Comparison of ENCODE assay signal across 13 mouse cellular contexts in the genomic region with DNA sequence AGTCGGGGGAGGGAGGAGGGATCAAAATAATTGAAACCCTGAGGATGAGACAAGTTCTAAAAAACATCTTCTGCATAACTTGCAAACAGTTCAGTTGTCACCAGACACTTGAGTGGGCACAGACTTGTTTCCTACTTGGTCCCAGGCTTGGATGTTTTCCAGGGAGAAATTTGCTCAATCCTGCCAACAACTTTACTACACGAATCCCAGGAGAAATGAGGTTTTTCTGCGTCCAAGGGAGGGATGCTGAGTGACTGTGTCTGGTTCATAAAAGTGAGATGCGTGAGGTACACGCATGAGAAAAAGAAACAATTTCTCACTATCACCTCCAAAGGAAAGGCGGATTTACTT. TPM values are rescaled to one million over a fixed set of nuclear protein-coding genes. Genes with fewer than 3 reads are reported as not detected.
DNase-seq lines count a peak whose midpoint lies in the region; ATAC-seq and TF ChIP-seq lines count a peak whose summit lies in the region.
"Had no signal": no experiment of that assay in that cellular context is flagged by ENCODE, and none has a peak within 500 bp of the region (broad histone marks: within the 10 kb centered on the region; RNA-seq: fewer than 3 reads in every experiment).

No protein-coding gene starts in this region.

- H3K36me3 ChIP-seq in heart, embryonic 10.5 days = no peaks in the 10 kb centered on the region; the same call in 1 of the 2 replicates
- no peaks in the 10 kb centered on the region for H3K36me3 ChIP-seq in ES-Bruce4 (ENCODE audit: control insufficient read depth, insufficient read depth, low read length, poor library complexity, severe bottlenecking)
- H3K36me3 ChIP-seq in heart, postnatal 0 days (replicated peaks; ENCODE audit: control insufficient read depth, insufficient read depth, low read length) = no peaks in the 10 kb centered on the region
- H3K36me3 ChIP-seq: liver, embryonic 13.5 days had no signal

- H3K9me3 ChIP-seq in heart, embryonic 10.5 days = no peaks in the 10 kb centered on the region
- no peaks in the 10 kb centered on the region for H3K9me3 ChIP-seq in ES-Bruce4 (replicated peaks; ENCODE audit: control insufficient read depth, insufficient read depth, low read length, poor library complexity, severe bottlenecking)
- H3K9me3 ChIP-seq in heart, postnatal 0 days (replicated peaks; ENCODE audit: control insufficient read depth, low read length) = no peaks in the 10 kb centered on the region
- H3K9me3 ChIP-seq: liver, embryonic 13.5 days had no signal

- no peak overlapping the region for H3K4me2 ChIP-seq in heart, postnatal 0 days (ENCODE audit: low read depth, low read length)
- H3K4me2 ChIP-seq: liver, embryonic 13.5 days had no signal

- ATAC-seq in heart, postnatal 0 days (ENCODE audit: insufficient read depth, low read depth) = no peak
- ATAC-seq: forebrain, postnatal 0 days had no signal

- DNase-seq in heart, embryonic 10.5 days (ENCODE audit: low spot score) = no peak
- DNase-seq in heart, postnatal 14 days = no peak
- peak; percentile 45 to 69 for DNase-seq in left cerebral cortex, postnatal 25 days (ENCODE audit: low spot score in 2 of 2)
- DNase-seq in left cerebral cortex, postnatal 36 days (ENCODE audit: low spot score in 2 of 2) = no peak
- DNase-seq in heart, postnatal 0 days (ENCODE audit: low spot score) = no peak
- no peak for DNase-seq in urinary bladder, adult 18-20 months (ENCODE audit: low spot score in 2 of 2)
- DNase-seq: adrenal gland, postnatal 36 days; cerebellum, adult 2 months; forebrain, postnatal 0 days; kidney, postnatal 14 days; layer of hippocampus, postnatal 36 days; liver, embryonic 13.5 days had no signal

- intact Hi-C loops in heart, postnatal 14 days (cut with DNase I) = no loop called here
- intact Hi-C loops in left cerebral cortex, postnatal 25 days (cut with DNase I) = no loop called here
- intact Hi-C loops in left cerebral cortex, postnatal 36 days (cut with DNase I) = no loop called here

- TF ChIP-seq CTCF in ES-Bruce4 (IDR thresholded peaks at IDR 0.05; ENCODE audit: low read depth, low read length) = no peak
- no peak for TF ChIP-seq CTCF in heart, postnatal 0 days (IDR thresholded peaks at IDR 0.05; ENCODE audit: low read depth)

- peak overlapping the region; percentile 63; the same call in 1 of the 2 replicates for H3K27ac ChIP-seq in heart, embryonic 10.5 days
- peak overlapping the region; percentile 32 for H3K27ac ChIP-seq in ES-Bruce4 (ENCODE audit: insufficient read depth, low read length)
- peak overlapping the region; percentile 83; the same call in 1 of the 2 replicates for H3K27ac ChIP-seq in heart, postnatal 0 days (ENCODE audit: low read depth)
- H3K27ac ChIP-seq: liver, embryonic 13.5 days had no signal

- TF ChIP-seq EP300 in ES-Bruce4 (IDR thresholded peaks at IDR 0.05; ENCODE audit: insufficient read depth, low read depth, low read length) = no peak
- no peak for TF ChIP-seq EP300 in heart, postnatal 0 days (IDR thresholded peaks at IDR 0.05; ENCODE audit: low read depth)

- H3K9ac ChIP-seq in ES-Bruce4 (ENCODE audit: low read depth, poor library complexity, severe bottlenecking) = no peak overlapping the region
- no peak overlapping the region for H3K9ac ChIP-seq in heart, postnatal 0 days (replicated peaks; ENCODE audit: low read depth, low read length)
- H3K9ac ChIP-seq: forebrain, postnatal 0 days; liver, embryonic 13.5 days had no signal

- no peak overlapping the region for H3K4me3 ChIP-seq in heart, embryonic 10.5 days
- no peak overlapping the region for H3K4me3 ChIP-seq in ES-Bruce4 (ENCODE audit: low read depth, low read length)
- no peak overlapping the region for H3K4me3 ChIP-seq in heart, postnatal 0 days (ENCODE audit: low read depth, low read length)
- H3K4me3 ChIP-seq: liver, embryonic 13.5 days had no signal

- no peak for TF ChIP-seq POLR2A in ES-Bruce4 (IDR thresholded peaks at IDR 0.05; ENCODE audit: insufficient read depth, low read length)

- H3K4me1 ChIP-seq in heart, embryonic 10.5 days = peaks cover 98% of the 10 kb centered on the region
- peaks cover 17% of the 10 kb centered on the region for H3K4me1 ChIP-seq in ES-Bruce4 (ENCODE audit: control insufficient read depth, insufficient read depth, low read length)
- peaks cover 86% of the 10 kb centered on the region for H3K4me1 ChIP-seq in heart, postnatal 0 days (ENCODE audit: control insufficient read depth, insufficient read depth)

- no peaks in the 10 kb centered on the region for H3K27me3 ChIP-seq in heart, embryonic 10.5 days (ENCODE audit: insufficient read depth, poor library complexity, severe bottlenecking)
- no peaks in the 10 kb centered on the region for H3K27me3 ChIP-seq in ES-Bruce4 (ENCODE audit: control insufficient read depth, insufficient read depth, low read length, poor library complexity, severe bottlenecking)
- no peaks in the 10 kb centered on the region for H3K27me3 ChIP-seq in heart, postnatal 0 days (ENCODE audit: control insufficient read depth, insufficient read depth, low read length)
- H3K27me3 ChIP-seq: liver, embryonic 13.5 days had no signal

- 53% methylated on average over 6 of the region's 6 CpGs for WGBS in heart, embryonic 10.5 days
- 41% methylated on average over 6 of the region's 6 CpGs for WGBS in heart, postnatal 0 days

RNA-seq across cellular contexts. Expression of a gene that starts 38.5 kb away (rescaled TPM):
- polyA plus RNA-seq in heart, embryonic 10.5 days (2016; fragmentation: Nextera tagmentation; extraction: Ambion mirVana) = 24.9 and 32.6 TPM in 2 replicates
- total RNA-seq in heart, postnatal 14 days (2021) = 10 to 100 TPM; 46.6 to 48.3 TPM
- total RNA-seq in left cerebral cortex, postnatal 25 days (2021) = 10 to 100 TPM; 39.6 to 40.6 TPM
- total RNA-seq in left cerebral cortex, postnatal 36 days (2021) = 10 to 100 TPM; 39.6 to 42.0 TPM
- 24.3 and 25.1 TPM in 2 replicates for polyA plus RNA-seq in ES-Bruce4 (2011; ENCODE audit: insufficient read depth, insufficient read length, low read depth, missing spikeins)
- total RNA-seq in heart, postnatal 0 days (2014; rRNA removed; ENCODE audit: low replicate concordance) = 65.8 and 66.1 TPM in 2 replicates
- 12.3 and 13.6 TPM in 2 replicates for polyA plus RNA-seq in heart, postnatal 0 days (2015; fragmentation: Nextera tagmentation; extraction: Ambion mirVana)

Comparison
In these comparisons a context has a peak if more than half of its experiments do, and no peak if none do; other contexts are left out.
1. DNase-seq: peak in left cerebral cortex, postnatal 25 days (2 of 2); none in heart, embryonic 10.5 days (single experiment), heart, postnatal 14 days (0 of 2), left cerebral cortex, postnatal 36 days (0 of 2), heart, postnatal 0 days (single experiment) and urinary bladder, adult 18-20 months (0 of 2).
2. H3K27ac ChIP-seq: peak in every context shown above with its lines; median percentile 83 in heart, postnatal 0 days; 63 in heart, embryonic 10.5 days; 32 in ES-Bruce4.